Mouse (Mus musculus) right cerebral cortex, postnatal 25 days (tissue): ENCODE results near the gene Fbxo27.

Source experiments
- DNase-seq: peaks from one replicate; pipeline ENCODE4 v3.0.0; 2022

The Fbxo27 gene

DNA sequence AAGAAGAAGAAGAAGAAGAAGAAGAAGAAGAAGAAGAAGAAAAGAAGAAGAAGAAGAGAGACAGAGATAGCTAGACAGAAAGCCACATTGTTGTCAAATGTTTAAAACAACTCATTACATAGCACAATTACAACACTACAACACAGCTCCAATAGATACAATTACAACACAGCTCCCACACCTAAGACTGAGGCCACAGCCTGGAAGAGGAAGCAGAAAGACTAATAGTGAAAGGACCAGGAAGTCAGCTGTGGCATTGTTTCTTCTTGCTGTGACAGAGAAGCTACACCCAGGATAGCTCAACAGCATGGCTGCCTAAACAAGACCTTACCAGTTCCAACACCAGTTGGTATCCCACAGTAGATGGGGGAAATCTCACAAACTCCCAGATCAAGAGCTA is 16.8 kb downstream of the Fbxo27 start:
- DNase-seq = no peak

DNA sequence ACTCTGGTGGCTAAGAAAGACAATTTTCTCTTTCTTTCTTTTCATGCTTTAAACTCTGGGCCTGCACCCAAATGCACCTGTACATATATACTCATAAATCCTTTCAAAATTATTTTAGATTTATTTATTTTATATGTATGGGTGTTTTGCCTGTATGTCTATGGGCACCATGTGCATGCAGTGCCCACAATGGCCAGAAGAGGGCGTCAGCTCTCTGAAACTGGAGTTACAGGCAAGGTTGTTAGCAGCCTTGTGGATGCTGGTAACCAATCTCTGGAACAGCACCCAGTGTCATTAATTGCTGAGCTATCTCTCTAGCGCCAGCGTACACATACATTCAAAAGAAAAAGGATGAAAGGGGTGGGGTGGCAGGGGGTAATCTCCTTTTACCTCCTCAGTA is 18.3 kb downstream of the Fbxo27 start:
- DNase-seq = no peak

DNA sequence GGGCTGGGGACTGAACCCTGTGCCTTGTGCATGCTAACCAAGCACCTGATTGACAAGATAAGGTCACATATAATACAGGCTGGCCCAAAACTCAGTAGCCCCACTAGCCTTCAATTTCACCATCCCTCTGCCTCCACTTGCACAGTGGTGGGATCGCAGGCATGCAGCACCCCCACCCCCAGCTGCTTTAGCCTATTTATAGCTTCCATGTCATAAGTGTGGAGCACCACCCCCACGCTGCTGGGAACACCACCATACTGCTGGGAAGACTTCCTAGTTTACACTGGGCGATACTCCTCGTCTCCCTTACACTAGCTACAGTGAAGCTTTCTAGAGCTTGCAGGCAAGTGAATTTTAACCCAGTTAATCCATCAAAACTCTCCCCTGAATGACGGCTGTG is 22.0 kb downstream of the Fbxo27 start:
- DNase-seq = peak; percentile 43

DNA sequence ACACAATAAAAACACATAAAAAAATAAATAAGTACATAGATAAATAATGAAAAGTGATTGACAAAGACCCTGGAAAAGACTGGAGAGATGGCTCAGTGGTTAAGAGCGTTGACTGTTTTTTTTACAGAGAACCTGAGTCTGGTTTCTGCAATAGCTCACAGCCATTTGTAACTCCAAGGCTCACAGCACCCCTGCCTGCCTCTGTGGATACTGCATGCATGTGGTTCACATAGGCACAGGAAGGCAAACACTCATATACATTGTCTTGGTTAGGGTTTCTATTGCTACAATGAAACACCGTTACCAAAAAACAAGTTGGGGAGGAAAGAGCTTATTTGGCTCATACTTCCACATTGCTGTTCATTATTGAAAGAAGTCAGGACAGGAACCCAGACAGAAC is 22.9 kb downstream of the Fbxo27 start:
- DNase-seq = no peak

DNA sequence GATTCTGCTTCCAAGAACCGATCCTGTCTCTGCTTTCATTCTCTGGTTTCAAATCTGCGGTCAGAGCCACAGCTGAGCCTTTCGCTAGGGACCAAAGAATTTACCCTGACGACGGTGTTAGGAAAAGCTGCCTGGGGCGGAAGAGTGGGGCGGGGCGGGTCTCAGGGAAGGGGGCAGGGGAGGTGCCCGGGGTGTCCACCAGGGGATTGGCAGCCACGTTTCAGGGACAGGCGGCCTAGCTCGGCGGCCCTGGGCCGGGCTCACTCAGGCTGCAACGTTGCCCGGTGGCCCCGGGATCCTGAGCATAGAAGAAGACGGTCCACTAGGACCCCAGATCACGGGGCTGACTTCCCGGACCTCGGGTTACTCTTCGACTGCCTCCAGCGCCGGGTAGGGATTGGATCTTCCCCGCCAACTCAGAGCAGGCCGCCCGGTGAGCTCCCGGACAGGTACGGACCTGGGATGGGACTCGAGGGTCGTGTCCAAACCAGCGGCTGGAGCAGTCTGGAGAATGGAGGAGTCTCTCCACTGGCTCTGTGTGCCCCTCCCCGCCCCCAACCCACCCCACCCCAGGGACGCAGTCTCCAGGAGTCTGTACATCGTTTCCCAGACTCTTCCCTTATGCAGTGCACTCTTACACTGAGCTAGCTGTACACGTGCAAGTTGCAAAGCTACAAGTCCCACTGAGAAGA is 24.1 kb downstream of the Fbxo27 start, which contains the start of gene Fbxo17:
Gene Fbxo17 (plus strand): TSS at position 215 of the 692 bp plus-strand sequence.
- no peak for DNase-seq

DNA sequence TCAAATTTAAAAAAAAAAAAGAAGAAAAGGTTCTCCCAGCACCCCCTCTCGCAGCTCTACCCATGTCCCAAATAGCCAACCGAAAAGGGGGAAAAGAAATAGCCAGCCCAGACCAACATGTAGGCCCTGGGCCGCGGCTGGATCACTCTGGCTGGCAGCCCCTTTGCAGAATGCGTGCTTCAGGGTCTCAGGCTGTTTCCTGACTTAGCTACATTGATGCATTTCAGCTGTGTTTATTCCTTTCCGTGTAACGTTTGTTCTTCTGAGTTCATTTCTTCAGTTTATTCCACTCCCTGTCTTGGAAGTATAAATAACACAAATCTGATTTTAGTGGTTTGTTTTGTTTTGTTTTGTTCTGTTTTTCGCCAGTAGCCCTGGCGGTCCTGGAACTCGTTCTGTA is 25.1 kb downstream of the Fbxo27 start:
- DNase-seq = no peak

DNA sequence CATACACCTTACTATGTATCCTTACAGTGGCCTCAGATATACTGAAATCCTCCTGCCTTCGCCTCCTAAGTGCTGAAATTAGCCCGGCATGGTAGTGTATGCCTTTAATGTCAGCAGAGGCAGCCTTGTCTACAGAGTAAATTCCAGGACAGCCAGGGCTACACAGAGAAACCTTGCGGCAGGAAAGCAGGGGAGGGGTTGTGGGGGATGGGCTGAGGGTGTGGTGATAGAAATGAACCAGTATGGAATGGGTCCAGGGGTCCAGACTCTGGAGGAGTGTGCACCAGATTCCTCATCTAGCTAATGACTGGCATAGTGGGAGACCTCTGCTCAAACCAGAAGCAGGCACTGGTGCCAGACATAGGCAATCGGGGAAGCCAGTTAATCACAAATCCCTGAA is 26.5 kb downstream of the Fbxo27 start:
- no peak for DNase-seq

DNA sequence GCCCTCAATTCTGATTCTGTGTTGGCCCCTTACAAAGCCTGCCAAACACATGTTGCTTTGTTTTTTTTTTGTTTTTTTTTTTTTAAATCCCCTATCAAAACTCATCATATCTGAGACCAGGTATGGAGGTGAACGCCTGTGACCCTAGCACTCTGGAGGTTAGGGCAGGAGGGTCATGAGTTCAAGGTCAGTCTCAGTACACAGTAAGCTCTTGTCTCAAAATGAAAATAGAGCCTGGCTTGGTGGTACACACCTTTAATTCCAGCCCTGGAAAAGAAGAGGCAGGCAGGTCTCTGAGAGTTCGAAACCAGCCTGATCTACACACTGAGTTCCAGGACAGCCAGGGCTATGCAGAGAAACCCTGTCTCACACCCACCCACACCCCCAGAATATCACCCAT is 27.0 kb downstream of the Fbxo27 start:
- no peak for DNase-seq

DNA sequence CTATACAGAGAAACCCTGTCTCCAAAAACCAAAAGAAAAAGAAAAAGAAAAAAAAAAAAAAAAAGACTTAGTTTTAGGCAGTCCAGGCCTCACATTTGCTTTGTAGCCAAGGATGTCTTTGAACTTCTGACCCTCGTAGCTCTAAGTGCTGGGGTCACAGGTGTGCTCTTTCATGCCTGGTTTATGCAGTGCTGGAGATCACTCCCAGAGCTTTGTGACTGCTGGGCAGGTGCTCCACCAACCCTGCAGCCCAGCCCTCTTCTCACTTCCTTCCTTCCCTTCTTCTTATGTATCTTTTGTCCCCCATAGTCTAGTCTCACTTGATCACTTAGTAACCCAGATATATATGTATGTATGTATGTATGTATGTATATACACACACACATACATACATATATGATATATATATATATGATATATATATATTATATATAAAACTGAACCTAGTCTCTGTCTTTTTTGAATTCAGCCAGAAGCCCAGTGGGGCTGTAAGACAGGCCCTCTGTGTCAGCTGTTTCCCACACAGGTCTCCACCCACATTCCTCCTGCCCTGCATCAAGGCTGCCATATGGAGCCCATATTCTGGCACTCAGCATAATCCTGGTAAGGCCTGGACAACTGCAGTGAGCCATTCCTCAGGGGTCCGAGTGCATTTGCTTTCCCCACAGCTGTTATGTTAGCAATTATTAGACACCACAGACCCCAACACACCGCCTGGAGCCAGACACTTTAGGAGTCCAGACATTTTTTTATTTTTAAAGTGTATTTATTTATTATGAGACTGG is 28.3 kb downstream of the Fbxo27 start:
- DNase-seq = no peak

DNA sequence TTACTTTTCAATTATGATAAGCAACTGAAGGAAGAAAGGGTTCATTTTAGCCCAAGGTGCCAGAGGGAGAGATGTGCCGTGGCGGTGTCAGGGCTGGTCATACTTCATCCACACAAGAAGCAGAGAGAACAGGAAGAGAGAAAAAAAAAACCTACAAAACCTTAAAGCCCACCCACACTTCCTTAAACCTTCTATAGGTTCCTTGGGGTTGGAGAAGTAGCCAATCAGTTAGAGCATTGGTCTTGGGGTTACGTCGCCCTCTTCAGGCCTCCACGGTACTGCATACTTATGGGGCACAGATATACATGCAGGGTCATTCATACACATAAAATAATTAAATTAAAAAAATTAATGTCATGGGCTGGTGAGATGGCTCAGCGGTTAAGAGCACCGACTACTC is 29.4 kb downstream of the Fbxo27 start:
- no peak for DNase-seq

DNA sequence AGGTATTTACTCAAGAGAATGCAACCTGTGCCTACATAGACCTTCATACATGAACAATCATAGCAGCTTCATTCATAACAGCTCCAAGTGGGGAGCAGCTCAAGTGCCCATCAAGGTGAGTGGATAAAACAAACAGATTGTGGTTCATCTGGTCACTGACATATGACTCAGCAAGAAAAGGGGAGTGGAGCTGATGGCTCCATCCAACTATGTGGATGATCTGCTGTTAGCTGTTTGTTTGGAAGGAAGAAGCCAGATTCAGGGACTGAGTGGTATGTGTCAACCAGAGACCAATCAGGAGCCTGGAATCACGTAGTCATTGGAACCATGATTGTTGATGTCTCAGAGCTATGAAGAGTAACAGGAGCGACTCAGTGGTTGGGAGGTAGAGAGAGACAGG is 32.0 kb downstream of the Fbxo27 start:
- DNase-seq = no peak

DNA sequence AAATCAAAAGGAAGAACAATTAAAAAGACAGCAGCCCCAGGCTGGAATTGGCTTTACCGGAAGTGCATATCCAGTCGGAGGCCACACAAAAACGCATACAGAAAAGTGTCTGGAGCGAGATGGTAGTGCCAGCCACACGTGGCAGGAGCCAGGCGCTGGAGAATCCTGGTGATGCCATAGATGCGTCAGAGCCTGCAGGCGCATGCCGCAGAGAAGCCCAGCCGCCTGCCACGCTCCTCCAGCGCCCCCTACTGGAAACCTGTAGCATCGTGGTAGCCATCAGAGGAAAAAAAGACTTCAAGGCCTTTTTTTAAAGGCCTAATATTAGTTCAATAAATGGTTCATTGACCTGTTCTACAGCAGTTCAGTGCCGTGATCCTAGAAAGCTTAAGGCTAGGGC is 34.0 kb downstream of the Fbxo27 start:
- peak; percentile 84 for DNase-seq

DNA sequence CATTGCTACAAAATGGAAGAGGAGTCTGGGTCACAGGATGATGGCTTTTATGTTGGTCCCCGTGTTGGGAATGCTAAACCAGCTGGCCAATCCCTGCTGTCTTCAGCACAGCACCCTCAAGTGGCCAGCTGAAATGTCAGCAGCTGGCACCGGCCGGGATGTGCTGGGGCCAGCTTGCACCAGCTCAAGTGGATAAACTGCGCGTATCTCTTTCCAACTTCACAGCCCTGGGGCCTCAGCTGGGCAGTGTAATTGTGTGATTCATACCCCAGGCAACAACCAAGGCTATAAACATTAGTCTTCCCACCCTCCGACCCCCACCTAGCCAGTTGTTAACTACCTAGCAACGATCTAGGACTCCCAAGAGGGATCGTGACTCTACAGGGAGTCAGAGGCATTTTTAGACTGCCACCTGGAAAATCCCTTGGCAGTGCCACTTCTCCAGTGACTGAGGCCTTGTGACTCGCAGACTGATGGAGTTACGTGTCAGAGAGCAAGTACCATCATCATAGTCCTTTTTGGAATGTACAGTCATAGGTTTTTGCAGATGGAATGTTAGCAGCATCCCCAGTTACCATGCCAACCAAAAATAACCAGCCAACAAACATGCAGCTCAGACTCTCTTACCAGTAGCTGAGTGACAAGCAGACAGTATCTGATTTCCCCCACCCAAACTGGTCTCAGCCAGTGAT is 35.1 kb downstream of the Fbxo27 start:
- DNase-seq = peak; percentile 44

DNA sequence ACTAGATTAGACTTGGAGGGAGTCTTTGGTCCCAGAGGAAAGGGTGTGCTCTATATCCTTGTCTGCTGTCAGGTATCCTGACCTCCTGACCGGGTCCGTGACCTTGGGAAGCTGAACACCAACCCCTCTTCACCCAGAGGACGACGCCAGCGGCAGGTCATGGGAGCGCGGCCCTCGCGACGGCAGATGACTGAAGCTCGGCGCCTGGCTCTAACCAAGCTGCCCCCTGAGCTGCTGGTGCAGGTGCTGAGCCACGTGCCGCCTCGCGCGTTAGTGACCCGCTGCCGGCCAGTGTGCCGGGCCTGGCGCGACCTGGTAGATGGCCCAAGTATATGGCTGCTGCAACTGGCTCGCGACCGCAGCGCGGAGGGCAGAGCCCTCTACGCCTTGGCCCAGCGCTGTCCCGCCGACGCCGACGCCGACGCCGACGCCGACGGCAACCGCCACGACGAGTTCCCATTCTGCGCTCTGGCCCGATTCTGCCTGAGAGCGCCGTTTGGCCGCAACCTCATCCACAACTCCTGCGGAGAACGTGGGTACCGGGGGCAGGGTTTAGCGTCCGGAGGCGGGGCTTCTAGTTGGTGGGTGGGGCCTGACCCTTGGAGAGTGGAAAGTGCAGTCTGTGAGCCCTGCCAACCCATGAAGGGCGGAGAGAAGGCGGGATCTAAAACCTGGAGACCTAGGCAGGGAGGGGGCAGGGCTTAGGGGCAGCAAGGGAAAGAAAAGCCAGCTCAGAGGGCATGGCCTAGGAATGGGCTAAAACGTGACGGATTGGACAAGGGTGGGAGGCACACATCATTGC is 39.9 kb downstream of the Fbxo27 start:
- DNase-seq = no peak

DNA sequence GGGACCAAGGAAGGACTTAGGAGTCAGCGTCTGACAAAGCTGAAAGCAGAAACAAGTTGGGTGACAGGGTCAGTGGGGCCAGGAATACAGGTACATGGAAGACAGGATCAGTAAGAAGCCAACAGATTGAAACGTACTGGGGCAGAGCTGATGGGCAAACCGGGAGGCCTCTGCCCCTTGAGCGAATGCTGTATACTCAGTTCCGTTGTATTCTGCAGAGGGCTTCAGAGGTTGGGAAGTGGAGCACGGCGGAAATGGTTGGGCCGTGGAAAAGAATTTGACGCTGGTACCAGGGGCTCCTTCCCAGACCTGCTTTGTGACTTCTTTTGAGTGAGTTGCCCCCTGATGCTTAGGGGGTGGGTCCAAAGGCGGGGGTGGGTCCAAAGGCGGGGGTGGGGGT is 40.6 kb downstream of the Fbxo27 start:
- no peak for DNase-seq

DNA sequence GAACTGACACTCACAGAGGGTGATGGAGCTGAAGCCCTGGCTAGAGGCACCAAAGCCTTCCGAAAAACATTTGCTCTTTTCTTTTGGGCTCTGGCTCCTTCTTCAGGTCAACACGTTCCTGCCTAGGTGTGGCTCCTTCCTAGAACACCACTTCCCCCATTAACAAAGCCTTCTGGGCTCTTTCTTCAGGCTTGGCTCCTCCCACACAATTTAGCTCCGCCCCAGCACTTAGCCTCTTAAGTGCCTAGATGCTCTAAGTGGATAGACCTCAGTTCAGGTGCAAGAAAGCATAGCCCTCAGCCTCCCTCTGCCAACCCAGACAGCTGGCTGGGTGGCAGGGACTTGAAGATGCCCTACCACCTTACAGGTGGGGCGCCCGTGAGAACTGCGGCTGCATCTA is 43.1 kb downstream of the Fbxo27 start:
- DNase-seq = no peak

DNA sequence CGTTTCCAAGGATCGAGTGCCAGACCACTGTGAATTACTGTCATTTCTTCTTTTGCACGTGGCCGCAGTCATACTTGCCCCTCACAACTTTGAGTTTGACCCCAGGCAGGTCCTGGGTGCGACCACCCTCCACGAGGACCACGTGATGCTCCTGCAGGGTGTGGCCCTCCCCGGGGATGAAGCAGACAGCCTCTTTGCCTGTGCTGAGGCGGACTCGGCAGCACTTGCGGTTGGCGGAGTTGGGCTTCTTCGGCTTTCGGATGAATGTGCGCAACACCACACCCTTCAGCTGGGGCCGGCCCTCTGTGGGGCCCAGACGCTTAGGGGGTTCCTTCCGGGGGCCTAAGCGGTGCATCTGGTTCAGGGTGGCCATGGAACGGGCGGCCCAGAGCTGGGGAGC is 47.2 kb downstream of the Fbxo27 start:
- DNase-seq = no peak

DNA sequence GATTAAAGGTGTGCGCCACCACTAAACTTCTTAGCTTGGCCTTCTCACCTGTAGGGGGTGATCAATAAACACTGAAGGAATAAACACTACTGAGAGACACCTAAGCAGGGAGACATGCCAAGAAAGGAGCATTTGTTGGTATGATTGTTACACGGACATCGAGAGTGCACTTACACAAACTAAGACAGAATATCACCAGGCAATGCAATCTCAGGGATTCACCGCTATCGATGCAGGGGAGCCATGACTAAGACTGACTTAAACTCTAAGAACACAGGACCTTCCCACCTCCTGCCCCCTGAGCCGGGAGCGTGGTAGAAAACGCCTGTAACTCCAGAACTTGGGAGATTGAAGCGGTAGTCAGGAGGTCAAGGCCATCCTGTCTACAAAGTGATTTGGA is 48.3 kb downstream of the Fbxo27 start:
- no peak for DNase-seq

DNA sequence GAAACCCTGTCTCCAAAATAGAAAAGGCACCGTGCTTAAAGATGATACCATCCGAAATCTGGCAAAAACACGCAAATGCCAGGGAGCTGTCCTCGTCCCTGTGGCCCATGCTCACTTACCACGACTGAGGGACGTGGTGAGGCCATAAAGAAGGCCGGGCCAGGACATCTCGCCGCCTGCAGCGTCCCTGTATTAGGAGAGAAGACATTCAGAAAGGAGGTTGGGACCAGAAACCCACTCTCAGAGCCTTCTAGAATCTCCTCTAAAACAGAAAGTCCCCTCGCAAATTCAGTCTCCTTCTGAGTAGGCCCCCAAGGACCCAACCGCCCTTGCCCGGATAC is 48.7 kb downstream of the Fbxo27 start:
- DNase-seq = no peak

DNA sequence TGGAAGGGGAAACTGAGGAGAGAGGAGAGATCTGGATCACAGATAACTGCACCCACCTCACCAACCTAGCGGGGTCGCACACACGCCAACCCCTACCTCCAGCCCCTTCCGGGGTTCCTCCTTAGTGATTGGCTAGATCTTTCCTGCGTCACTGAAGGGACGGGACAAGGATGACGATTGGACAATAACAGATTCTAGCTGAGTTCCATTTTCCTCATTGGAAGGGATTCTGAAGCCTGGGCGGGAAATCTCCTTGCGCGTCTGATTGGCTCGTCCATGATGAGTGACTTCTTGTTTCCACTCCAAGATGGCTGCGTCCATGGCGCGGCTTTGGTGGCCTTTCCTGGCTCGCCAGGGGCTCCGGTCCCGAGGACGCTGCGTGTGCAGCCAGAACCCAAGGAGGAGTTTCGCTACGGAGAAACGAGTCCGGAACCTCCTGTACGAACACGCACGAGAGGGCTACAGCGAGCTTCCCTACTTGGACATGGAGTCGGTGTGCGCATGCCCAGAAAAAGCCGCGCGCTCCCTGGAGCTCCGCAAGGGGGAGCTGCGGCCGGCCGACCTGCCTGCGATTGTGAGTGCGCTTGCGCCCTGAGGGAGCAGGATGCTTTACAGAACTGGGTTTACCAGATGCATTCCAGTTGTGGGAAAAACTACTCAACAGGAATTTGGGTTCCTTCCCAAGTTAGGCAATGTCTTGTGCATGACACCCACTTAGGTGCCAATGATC is 49.2 kb downstream of the Fbxo27 start, which contains the start of the genes Mrps12 and Sars2:
Gene Mrps12 (minus strand): TSS at position 112 of the 730 bp plus-strand sequence.
Gene Sars2 (plus strand): TSS at position 284 of the 730 bp plus-strand sequence.
- DNase-seq = peak; percentile 95
